Mouse (Mus musculus) ES-E14 (cell line): ENCODE measurements around the gene Ncs1. TPM values are rescaled to one million over a fixed set of nuclear protein-coding genes. Genes with fewer than 3 reads are reported as not detected.

Experiments used
- DNase-seq: peaks from one replicate; pipeline ENCODE4 v3.0.0-alpha.2; 2013; ENCODE audit warnings: low read depth, low spot score
- H3K27ac ChIP-seq: 2 replicates; pipeline ENCODE4 v1.5.1; 2012; ENCODE audit warnings: low read depth, mild to moderate bottlenecking, low read length, moderate library complexity, mixed read lengths; ENCODE audit not compliant: poor library complexity, insufficient read depth, severe bottlenecking
- H3K36me3 ChIP-seq: 2 replicates; pipeline ENCODE4 v1.6.1; 2012; ENCODE audit warnings: mild to moderate bottlenecking, low read length, moderate library complexity, mixed read lengths; ENCODE audit not compliant: control insufficient read depth, poor library complexity, insufficient read depth, severe bottlenecking
- H3K4me1 ChIP-seq, 2 experiments: fragments of 150-350 bp in 1 of 2; sonication (generic) in 1 of 2; 2 replicates each; pipeline ENCODE4 v1.6.1; 2012; ENCODE audit warnings: low read length in 2 of 2, mild to moderate bottlenecking in 1 of 2, mixed read lengths in 1 of 2; ENCODE audit not compliant: control insufficient read depth in 2 of 2, insufficient read depth in 2 of 2, poor library complexity in 1 of 2
- H3K4me3 ChIP-seq, 2 experiments: fragments of 150-350 bp in 1 of 2; sonication (generic) in 1 of 2; 2 replicates each; pipeline ENCODE4 v1.5.1; 2012; ENCODE audit warnings: low read length in 2 of 2, low read depth in 1 of 2, mild to moderate bottlenecking in 1 of 2, mixed read lengths in 1 of 2; ENCODE audit not compliant: insufficient read depth in 1 of 2, poor library complexity in 1 of 2, severe bottlenecking in 1 of 2
- H3K9ac ChIP-seq: 2 replicates; pipeline ENCODE4 v1.6.1; 2012; ENCODE audit warnings: low read depth, mild to moderate bottlenecking, low read length, mixed read lengths; ENCODE audit not compliant: poor library complexity, insufficient read depth, severe bottlenecking
- H3K9me3 ChIP-seq: fragments of 150-350 bp; sonication (generic); 2 replicates; pipeline ENCODE4 v1.6.1; 2012; ENCODE audit warnings: low read depth, mild to moderate bottlenecking, low read length; ENCODE audit not compliant: control insufficient read depth, insufficient read depth
- CHD2 ChIP-seq: IDR thresholded peaks from 2 replicates; pipeline ENCODE4 v1.6.1; 2014; ENCODE audit warnings: mild to moderate bottlenecking, low read depth, low read length, inconsistent platforms
- HCFC1 ChIP-seq: IDR thresholded peaks from 2 replicates; pipeline ENCODE4 v1.6.1; 2012; ENCODE audit warnings: low read length, inconsistent platforms, borderline replicate concordance; ENCODE audit not compliant: insufficient read depth
- MAFK ChIP-seq: IDR thresholded peaks from 2 replicates; pipeline ENCODE4 v1.6.1; 2014; ENCODE audit warnings: mild to moderate bottlenecking, low read depth, low read length, inconsistent platforms; ENCODE audit not compliant: insufficient read depth
- ZC3H11A ChIP-seq: IDR thresholded peaks from 2 replicates; pipeline ENCODE4 v1.6.1; 2012; ENCODE audit warnings: low read depth, mild to moderate bottlenecking, inconsistent platforms, low read length, borderline replicate concordance
- ZNF384 ChIP-seq: IDR thresholded peaks from 2 replicates; pipeline ENCODE4 v1.6.1; 2012; ENCODE audit warnings: low read depth, low read length, inconsistent platforms
- in situ Hi-C, 2 experiments: fragments of 600-800 bp; cut with MboI; formaldehyde crosslinking; loops; one replicate each; pipeline ENCODE4 v1.15.1; 2025; ENCODE audit warnings: low sequenced_read_pairs in 2 of 2, inconsistent platforms in 1 of 2; ENCODE audit not compliant: unreplicated experiment in 2 of 2
- total RNA-seq: library from RNA; depleted of rRNA; stranded (reverse); fragments of 300-350 nt; gene quantifications from 2 replicates; pipeline ENCODE4 v1.2.3, GENCODE M21; 2012; rRNA removed

Gene Ncs1
- total RNA-seq, 1 experiment = 8.9 TPM

DNA sequence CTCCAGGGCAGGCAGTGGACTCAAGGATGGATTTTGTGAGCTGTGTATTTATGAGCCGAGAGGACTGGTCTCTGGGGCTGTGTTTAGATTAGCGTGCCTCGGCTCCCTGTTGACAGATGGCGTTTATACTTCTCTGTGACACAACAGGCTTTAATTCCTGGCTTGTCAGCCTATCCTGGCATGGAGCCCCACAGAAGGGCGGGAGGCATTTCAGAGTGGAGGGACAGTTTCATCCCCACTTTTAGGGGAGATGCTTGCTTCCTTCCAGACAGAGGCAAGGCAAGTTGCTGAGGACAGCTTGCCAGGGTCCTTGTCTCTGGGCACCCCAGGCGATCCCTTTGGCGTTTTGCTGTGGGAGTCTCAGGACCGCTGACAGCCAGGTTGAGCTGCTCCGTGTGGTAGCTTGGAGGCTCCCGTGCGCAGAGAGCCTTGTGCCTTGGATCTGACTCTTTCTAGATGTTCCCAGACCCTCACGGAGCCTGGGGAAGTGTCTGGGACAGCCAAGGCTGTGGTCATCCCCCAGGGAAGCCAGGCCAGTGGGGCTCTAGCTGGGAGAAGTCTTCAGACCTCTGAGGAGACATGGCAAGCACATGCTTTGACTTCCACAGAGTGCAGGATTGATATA lies 92.2 kb downstream of the Ncs1 start:
- Histone ChIP-seq H3K27ac (no peak overlapping the region), H3K9ac (no peak overlapping the region), H3K4me3 (no peak overlapping the region), H3K36me3 (no peaks in the 10 kb centered on the region), H3K9me3 (no peaks in the 10 kb centered on the region), H3K4me1 (no peaks in the 10 kb centered on the region)
- in situ Hi-C loops = no loop called here
- DNase-seq = no peak
- TF ChIP-seq MAFK (no peak), HCFC1 (no peak), CHD2 (no peak), ZNF384 (no peak), ZC3H11A (no peak)

DNA sequence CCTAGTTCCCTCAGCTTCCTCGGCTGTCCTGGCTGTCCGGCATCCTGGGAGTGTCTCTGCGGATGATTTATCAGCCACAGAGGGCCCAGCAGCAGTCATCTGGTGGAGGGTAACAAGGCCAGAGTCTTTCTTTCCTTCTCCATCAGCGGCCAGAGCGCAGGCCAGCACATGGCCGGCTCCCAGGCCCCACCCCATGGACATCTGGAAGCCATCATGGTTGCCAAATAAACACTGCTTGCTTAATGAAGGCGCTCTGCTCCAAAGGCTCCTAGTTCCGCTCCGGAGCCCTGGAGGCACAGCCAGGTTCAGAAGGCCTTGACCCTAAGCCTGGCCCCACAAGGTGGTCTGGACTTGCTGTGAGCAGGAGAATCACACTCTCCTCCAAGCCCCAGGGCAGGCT lies 94.2 kb downstream of the Ncs1 start:
- Histone ChIP-seq H3K9me3 (no peaks in the 10 kb centered on the region), H3K4me1 (no peaks in the 10 kb centered on the region), H3K27ac (no peak overlapping the region), H3K4me3 (no peak overlapping the region), H3K9ac (no peak overlapping the region), H3K36me3 (no peaks in the 10 kb centered on the region)
- no peak for DNase-seq
- in situ Hi-C loops = no loop called here
- TF ChIP-seq ZNF384 = no peak
- TF ChIP-seq ZC3H11A = no peak
- no peak for TF ChIP-seq MAFK
- TF ChIP-seq CHD2 = no peak
- no peak for TF ChIP-seq HCFC1

GRCm38 (mm10) chr2:31341726-31342535 lies 96.3 kb downstream of the Ncs1 start:
- H3K9me3 ChIP-seq = no peaks in the 10 kb centered on the region
- no peak overlapping the region for H3K27ac ChIP-seq
- in situ Hi-C loops = no loop called here
- TF ChIP-seq CHD2 = no peak
- TF ChIP-seq ZC3H11A = no peak
- TF ChIP-seq HCFC1 = no peak
- no peak for TF ChIP-seq ZNF384
- TF ChIP-seq MAFK = no peak
- no peaks in the 10 kb centered on the region for H3K36me3 ChIP-seq
- no peak overlapping the region for H3K4me3 ChIP-seq
- H3K4me1 ChIP-seq = no peaks in the 10 kb centered on the region
- no peak for DNase-seq
- no peak overlapping the region for H3K9ac ChIP-seq

Other genes starting within 250 kb of the Ncs1 start
- gene Fnbp1, start 103.8 kb upstream of the Ncs1 start, total RNA-seq = 15.1 and 16.5 TPM in 2 replicates
- gene Gpr107, start 93.5 kb upstream of the Ncs1 start, total RNA-seq = 111 and 156 TPM in 2 replicates
- gene Hmcn2, start 68.6 kb downstream of the Ncs1 start, total RNA-seq = 4.9 and 10.2 TPM in 2 replicates
- gene Ass1, start 224.4 kb downstream of the Ncs1 start, total RNA-seq = 120 and 154 TPM in 2 replicates